Mouse (Mus musculus) embryonic facial prominence, embryonic 15.5 days (tissue): ENCODE results near the gene Bpifb6. TPM values are rescaled to one million over a fixed set of nuclear protein-coding genes. Genes with fewer than 3 reads are reported as not detected.

Experiments used
- ATAC-seq: fragments of 200-750 bp; cut with Nextera tagmentation; 2 replicates; pipeline ENCODE4 v1.8.0; 2017; ENCODE audit warnings: low read depth, moderate TSS enrichment; ENCODE audit not compliant: insufficient number of reproducible peaks, low FRiP score, low TSS enrichment
- H3K27ac ChIP-seq: fragments of 300-500 bp; sonication (generic); replicated peaks from 2 replicates; pipeline ENCODE4 v1.5.1; 2015; ENCODE audit warnings: mild to moderate bottlenecking, inconsistent platforms
- H3K27me3 ChIP-seq: fragments of 300-500 bp; sonication (generic); 2 replicates; pipeline ENCODE4 v1.6.1; 2015; ENCODE audit warnings: inconsistent platforms
- H3K36me3 ChIP-seq: fragments of 300-500 bp; sonication (generic); 2 replicates; pipeline ENCODE4 v1.6.1; 2015; ENCODE audit warnings: mild to moderate bottlenecking, inconsistent platforms
- H3K4me1 ChIP-seq: fragments of 300-500 bp; sonication (generic); 2 replicates; pipeline ENCODE4 v1.6.1; 2015; ENCODE audit warnings: inconsistent platforms
- H3K4me2 ChIP-seq: fragments of 300-500 bp; sonication (generic); replicated peaks from 2 replicates; pipeline ENCODE4 v1.6.1; 2015; ENCODE audit warnings: mild to moderate bottlenecking, inconsistent platforms
- H3K4me3 ChIP-seq: fragments of 300-500 bp; sonication (generic); replicated peaks from 2 replicates; pipeline ENCODE4 v1.5.1; 2015; ENCODE audit warnings: mild to moderate bottlenecking, inconsistent platforms
- H3K9ac ChIP-seq: fragments of 300-500 bp; sonication (generic); 2 replicates; pipeline ENCODE4 v1.6.1; 2015; ENCODE audit warnings: inconsistent platforms
- H3K9me3 ChIP-seq: fragments of 300-500 bp; sonication (generic); replicated peaks from 2 replicates; pipeline ENCODE4 v1.6.1; 2016; ENCODE audit warnings: inconsistent platforms
- WGBS: fragments of 180-500 bp; shearing (Covaris S2); methylation state at CpG from one replicate; pipeline ENCODE4 v1.1.7; 2015; 5-methylcytosine and 5-hydroxymethylcytosine counted together
- polyA plus RNA-seq: library from polyadenylated mRNA; unstranded; fragments of >200 nt; fragmentation: Nextera tagmentation; extraction: Ambion mirVana; gene quantifications from 2 replicates; pipeline ENCODE4 v1.2.1, GENCODE M21; 2015

Gene Bpifb6
- not detected in 2 replicates for polyA plus RNA-seq

DNA sequence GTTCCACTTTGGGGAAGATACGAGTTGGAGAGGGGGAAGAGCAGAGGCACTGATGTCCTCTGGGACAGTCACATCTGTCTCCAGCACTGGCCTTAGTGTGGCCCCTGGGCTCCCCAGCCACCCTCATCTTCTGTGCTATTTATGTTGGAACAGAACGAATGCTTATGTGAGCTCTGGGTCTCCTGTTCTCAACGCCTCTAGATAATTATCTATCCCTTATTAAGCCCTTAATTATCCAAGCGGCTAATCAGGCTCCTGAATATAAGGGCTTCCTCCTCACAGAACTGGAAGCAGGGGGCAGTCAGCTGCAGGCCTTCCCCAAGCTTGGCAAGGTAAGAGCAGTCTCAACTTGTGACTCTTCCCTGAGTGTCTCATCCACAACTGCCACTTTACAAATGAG, at the start of gene Bpifb6:
TSS of gene Bpifb6 (plus strand) at position 301 of the 400 bp plus-strand sequence.
- H3K9me3 ChIP-seq, result no peaks in the 10 kb centered on the region
- 53% methylated on average over 4 of the region's 4 CpGs for WGBS

DNA sequence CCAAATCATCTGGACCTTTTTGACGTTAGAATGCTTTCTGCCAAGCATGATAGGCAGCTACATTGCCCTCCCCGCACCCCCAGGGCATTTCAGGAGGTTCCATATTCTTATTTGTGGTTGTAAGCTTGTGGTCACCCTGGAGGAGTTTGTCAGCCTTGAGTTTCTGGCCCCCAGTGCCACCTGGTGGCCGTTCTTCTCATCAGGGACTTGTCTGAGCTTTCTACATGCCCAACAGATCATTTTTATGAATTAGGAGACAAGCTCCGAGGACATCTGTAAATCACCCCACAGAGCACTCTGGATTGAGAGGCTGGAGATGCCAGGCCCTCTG, 49.2 kb upstream of the Bpifb6 start:
- Histone ChIP-seq H3K4me3 (no peak overlapping the region), H3K4me2 (no peak overlapping the region), H3K36me3 (no peaks in the 10 kb centered on the region), H3K9me3 (no peaks in the 10 kb centered on the region), H3K27me3 (no peaks in the 10 kb centered on the region), H3K4me1 (peaks cover 3% of the 10 kb centered on the region; the same call in 1 of the 2 replicates), H3K27ac (no peak overlapping the region), H3K9ac (no peak overlapping the region)
- 52% methylated on average over 4 of the region's 4 CpGs for WGBS
- no peak for ATAC-seq

More for the DNA sequence above, at the start of gene Bpifb6:
- H3K4me3 ChIP-seq, result no peak within 1 kb of the TSS
- no peak within 1 kb of the TSS for H3K4me2 ChIP-seq
- no peaks in the 10 kb centered on the region for H3K36me3 ChIP-seq
- no peak within 1 kb of the TSS for H3K27ac ChIP-seq
- no peaks in the 10 kb centered on the region; the same call in 1 of the 2 replicates for H3K27me3 ChIP-seq
- H3K4me1 ChIP-seq, result no peaks in the 10 kb centered on the region
- ATAC-seq, result no peak
- no peak within 1 kb of the TSS for H3K9ac ChIP-seq

DNA sequence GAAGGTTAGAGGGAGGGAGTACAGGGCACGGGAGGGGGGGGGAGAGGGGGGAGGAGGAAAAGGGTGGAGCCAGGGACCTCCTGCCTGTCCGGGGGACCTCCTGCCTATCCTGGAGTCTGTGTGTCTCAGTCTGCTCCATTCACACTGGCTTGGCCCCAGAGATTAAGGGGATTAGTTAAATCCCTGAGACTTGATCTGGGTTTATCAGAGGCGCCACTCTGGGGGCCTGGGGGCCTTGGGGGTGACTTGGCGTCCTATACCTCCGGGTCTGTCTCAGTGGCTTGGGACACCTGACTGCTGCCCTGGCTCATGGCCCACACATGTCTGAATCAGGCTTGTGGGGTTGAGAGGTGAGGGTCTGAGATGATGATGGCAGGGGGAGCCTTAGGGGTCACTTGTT, 46.6 kb upstream of the Bpifb6 start:
- 10% methylated on average over 5 of the region's 5 CpGs for WGBS
- H3K4me1 ChIP-seq, result peaks cover 3% of the 10 kb centered on the region; the same call in 1 of the 2 replicates
- no peaks in the 10 kb centered on the region for H3K27me3 ChIP-seq
- no peak for ATAC-seq
- H3K9ac ChIP-seq, result no peak overlapping the region
- no peaks in the 10 kb centered on the region for H3K9me3 ChIP-seq
- no peak overlapping the region for H3K27ac ChIP-seq
- H3K4me3 ChIP-seq, result no peak overlapping the region
- H3K36me3 ChIP-seq, result no peaks in the 10 kb centered on the region
- no peak overlapping the region for H3K4me2 ChIP-seq

DNA sequence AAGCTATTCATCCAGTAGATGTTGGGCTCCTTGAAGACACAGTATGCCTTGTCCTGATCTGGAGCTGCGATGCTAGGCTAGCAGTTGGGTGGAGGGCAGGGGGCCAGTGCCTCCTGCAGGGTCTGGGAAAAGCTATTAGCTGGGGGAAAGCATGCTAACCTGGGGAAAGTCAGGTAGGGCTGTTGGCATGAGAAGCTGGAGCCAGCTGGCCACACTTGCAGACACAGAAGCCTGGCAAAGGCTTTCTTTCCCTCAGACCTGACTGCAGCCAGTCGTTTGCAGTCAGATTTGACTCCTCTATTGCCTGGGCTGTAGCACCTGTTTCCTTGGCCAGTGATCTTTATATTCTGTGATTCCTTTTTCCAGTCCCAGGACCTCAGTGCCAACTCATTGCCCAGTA, 40.6 kb upstream of the Bpifb6 start:
- Histone ChIP-seq H3K27ac (no peak overlapping the region), H3K4me1 (0 out of 2 replicates have a peak, but pooled peaks cover 3% of the 10 kb centered on the region), H3K9me3 (no peaks in the 10 kb centered on the region), H3K4me2 (no peak overlapping the region), H3K27me3 (no peaks in the 10 kb centered on the region), H3K9ac (no peak overlapping the region), H3K36me3 (no peaks in the 10 kb centered on the region), H3K4me3 (no peak overlapping the region)
- 54% methylated on average over 2 of the region's 2 CpGs for WGBS
- ATAC-seq, result no peak

DNA sequence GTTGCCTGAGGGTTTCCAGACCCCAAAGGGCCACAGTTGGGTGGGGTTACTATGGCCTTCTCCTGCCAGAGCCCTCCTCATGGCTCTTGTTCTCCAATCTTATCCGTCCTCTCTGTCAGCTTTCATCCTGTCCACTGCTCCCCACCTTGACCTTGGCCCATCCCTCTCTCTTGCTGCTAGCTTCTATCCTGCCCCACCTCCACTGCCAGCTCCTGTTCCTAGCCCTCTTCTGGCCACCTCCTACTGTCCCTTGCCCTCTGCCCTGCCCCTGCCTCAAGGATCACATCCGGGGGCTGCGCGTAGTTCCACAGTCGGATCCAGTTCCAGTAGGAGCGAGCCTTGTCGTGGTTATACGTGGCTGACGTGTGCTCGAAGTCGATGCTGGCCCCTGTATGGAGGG, 39.9 kb upstream of the Bpifb6 start:
- no peak for ATAC-seq
- no peak overlapping the region for H3K4me3 ChIP-seq
- H3K4me2 ChIP-seq, result no peak overlapping the region
- no peak overlapping the region for H3K27ac ChIP-seq
- WGBS, result 80% methylated on average over 11 of the region's 11 CpGs
- no peaks in the 10 kb centered on the region for H3K9me3 ChIP-seq
- H3K4me1 ChIP-seq, result 0 out of 2 replicates have a peak, but pooled peaks cover 3% of the 10 kb centered on the region
- no peaks in the 10 kb centered on the region for H3K36me3 ChIP-seq
- H3K9ac ChIP-seq, result no peak overlapping the region
- H3K27me3 ChIP-seq, result no peaks in the 10 kb centered on the region

DNA sequence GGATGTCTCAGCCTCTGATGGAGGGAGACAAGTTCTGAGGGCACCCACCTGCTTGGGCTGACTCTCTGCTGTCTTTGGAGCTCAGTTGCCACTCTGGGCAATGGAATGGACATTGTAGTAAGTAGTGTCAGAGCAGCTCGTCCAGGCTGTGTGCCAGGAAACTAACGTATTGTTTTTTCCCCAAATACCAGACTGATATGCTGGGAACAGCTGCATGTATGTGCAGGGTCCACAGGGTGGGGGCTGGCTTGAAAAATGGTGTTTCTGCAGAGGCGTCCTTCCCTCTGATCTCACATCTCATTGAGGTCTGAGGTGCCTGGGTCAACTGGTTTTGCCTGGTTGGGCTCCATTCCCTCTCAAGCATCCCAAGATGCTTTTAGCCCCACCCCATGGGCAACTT, 39.5 kb upstream of the Bpifb6 start:
- peak; percentile 37; the same call in 1 of the 2 replicates for ATAC-seq
- no peaks in the 10 kb centered on the region for H3K36me3 ChIP-seq

DNA sequence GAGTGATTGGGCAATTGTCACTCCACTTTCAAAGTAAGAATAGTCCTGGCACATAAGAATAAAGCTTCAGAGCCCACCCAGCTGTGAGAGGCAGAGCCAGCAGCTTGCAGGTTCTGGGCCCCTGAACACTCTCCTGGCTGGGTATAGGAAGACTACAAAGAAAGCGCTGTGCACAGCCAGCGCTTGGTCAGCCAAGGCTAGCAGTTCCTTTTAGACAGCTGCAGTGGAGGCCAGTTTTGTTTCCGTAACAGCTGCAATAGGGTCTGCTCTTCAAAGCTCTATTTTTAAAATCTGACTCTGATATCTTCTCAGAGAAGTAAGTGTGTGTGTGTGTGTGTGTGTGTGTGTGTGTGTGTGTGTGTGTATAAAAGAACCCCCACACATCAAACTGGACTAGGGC, 38.2 kb upstream of the Bpifb6 start:
- Histone ChIP-seq H3K27ac (no peak overlapping the region), H3K9ac (no peak overlapping the region), H3K4me2 (no peak overlapping the region), H3K36me3 (no peaks in the 10 kb centered on the region), H3K4me3 (no peak overlapping the region), H3K9me3 (no peaks in the 10 kb centered on the region), H3K27me3 (no peaks in the 10 kb centered on the region), H3K4me1 (0 out of 2 replicates have a peak, but pooled peaks cover 3% of the 10 kb centered on the region)
- WGBS, result 68% methylated on average over 3 of the region's 3 CpGs
- ATAC-seq, result no peak; the same call in 1 of the 2 replicates

More for the DNA sequence above, 39.5 kb upstream of the Bpifb6 start:
- H3K9me3 ChIP-seq, result no peaks in the 10 kb centered on the region
- no peaks in the 10 kb centered on the region for H3K27me3 ChIP-seq
- no peak overlapping the region for H3K27ac ChIP-seq
- H3K4me3 ChIP-seq, result no peak overlapping the region
- WGBS, result 63% methylated on average over 3 of the region's 3 CpGs
- H3K9ac ChIP-seq, result no peak overlapping the region
- H3K4me2 ChIP-seq, result no peak overlapping the region
- H3K4me1 ChIP-seq, result 0 out of 2 replicates have a peak, but pooled peaks cover 3% of the 10 kb centered on the region

DNA sequence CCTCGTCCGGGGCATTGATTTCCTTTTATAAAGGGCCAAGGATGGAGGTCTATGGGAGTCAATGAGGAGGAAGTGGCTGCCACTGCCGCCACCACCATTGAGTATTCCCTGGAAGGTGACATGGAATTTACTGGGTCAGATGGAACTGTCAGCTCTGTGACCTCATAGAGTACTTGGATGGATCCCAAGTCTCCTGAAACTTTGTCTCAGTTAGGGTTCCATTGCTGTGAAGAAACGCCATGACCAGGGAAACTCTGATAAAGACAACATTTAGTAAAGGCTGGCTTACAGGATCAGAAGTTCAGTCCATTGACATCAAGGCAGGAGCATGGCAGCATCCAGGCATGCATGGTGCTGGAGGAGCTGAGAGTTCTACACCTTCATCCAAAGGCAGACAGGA, 29.2 kb upstream of the Bpifb6 start, which contains the start of gene Sun5:
TSS of gene Sun5 (minus strand) at position 101 of the 400 bp plus-strand sequence.
- H3K9me3 ChIP-seq, result no peaks in the 10 kb centered on the region

DNA sequence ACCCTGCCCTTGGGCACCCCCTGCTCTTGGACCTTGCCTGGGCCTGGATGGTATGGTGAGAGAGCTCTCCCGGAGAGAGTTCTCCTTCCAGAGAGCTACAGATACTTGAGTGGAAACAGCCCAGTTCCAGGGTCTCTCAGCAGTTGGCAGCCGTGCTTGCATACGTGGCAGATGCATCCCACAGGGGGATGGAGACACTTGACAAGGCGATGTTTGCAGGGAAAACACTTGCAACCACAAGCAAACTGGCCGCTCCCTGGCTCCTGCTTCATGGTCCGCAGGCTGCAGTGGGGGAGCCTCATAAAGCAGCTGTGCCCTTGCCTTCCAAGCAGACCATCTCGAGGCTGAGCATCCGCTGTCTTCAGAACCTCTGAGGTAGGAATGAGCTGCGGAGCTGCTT, 25.4 kb upstream of the Bpifb6 start, which contains the start of gene Bpifb2:
TSS of gene Bpifb2 (plus strand) at position 301 of the 400 bp plus-strand sequence.
- Histone ChIP-seq H3K4me3 (no peak within 1 kb of the TSS), H3K36me3 (no peaks in the 10 kb centered on the region), H3K27ac (no peak within 1 kb of the TSS), H3K9me3 (no peaks in the 10 kb centered on the region), H3K4me1 (no peaks in the 10 kb centered on the region), H3K27me3 (no peaks in the 10 kb centered on the region), H3K9ac (no peak within 1 kb of the TSS), H3K4me2 (no peak within 1 kb of the TSS)
- WGBS, result 64% methylated on average over 9 of the region's 9 CpGs
- ATAC-seq, result no peak

More for the DNA sequence above, 29.2 kb upstream of the Bpifb6 start, which contains the start of gene Sun5:
- Histone ChIP-seq H3K9ac (no peak within 1 kb of the TSS), H3K4me1 (no peaks in the 10 kb centered on the region), H3K27ac (no peak within 1 kb of the TSS), H3K27me3 (no peaks in the 10 kb centered on the region), H3K36me3 (no peaks in the 10 kb centered on the region), H3K4me2 (no peak within 1 kb of the TSS), H3K4me3 (no peak within 1 kb of the TSS)
- 84% methylated on average over 4 of the region's 4 CpGs for WGBS
- ATAC-seq, result no peak

DNA sequence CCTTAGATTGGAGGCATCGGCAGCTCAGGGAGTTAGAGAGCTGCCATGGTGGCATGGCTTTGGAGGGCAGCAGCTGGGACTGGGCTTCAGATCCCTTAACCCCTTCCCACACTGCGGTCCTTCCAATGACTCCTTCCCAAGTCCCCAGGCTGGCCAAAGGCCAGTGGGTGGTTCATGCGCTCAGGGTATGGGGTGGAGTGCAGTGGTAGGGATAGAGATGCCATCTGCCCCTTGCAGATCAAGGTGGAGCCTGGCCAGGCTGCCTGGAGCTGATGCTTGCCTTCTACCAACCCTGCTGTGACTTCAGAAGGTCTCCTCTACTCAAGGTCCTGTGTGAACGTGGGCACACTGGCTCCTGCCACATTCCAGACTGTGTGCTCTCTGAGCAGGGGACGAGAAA, 1.1 kb upstream of the Bpifb6 start:
- no peaks in the 10 kb centered on the region for H3K9me3 ChIP-seq
- H3K4me3 ChIP-seq, result no peak overlapping the region
- no peaks in the 10 kb centered on the region; the same call in 1 of the 2 replicates for H3K27me3 ChIP-seq
- H3K4me1 ChIP-seq, result no peaks in the 10 kb centered on the region
- no peak overlapping the region for H3K9ac ChIP-seq
- no peak overlapping the region for H3K27ac ChIP-seq
- WGBS, result 85% methylated on average over 5 of the region's 5 CpGs
- no peak for ATAC-seq
- H3K36me3 ChIP-seq, result no peaks in the 10 kb centered on the region
- no peak overlapping the region for H3K4me2 ChIP-seq

DNA sequence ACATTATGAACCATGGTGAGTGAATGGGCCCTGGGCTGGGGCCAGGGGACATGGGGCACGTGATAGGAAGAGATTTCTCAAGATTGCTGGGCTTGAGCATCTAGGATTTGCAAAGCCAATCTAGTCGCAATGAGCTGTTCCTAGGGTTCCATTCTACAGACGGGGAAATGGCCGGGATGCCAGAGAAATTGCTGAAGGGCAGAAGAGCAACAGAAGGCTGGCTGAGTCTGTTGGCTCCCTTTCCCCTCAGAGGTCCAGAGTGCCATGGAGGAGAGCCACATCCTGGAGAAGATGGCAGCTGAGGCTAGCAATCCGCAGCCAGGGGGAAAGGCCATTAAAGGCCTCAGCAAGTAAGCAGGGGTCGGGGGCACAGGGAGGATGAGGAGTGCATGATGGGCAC, 2.5 kb downstream of the Bpifb6 start:
- 75% methylated on average over 6 of the region's 6 CpGs for WGBS
- no peak for ATAC-seq
- Histone ChIP-seq H3K9me3 (no peaks in the 10 kb centered on the region), H3K27ac (no peak overlapping the region), H3K36me3 (no peaks in the 10 kb centered on the region), H3K4me1 (no peaks in the 10 kb centered on the region), H3K9ac (no peak overlapping the region), H3K4me3 (no peak overlapping the region), H3K4me2 (no peak overlapping the region), H3K27me3 (no peaks in the 10 kb centered on the region)

DNA sequence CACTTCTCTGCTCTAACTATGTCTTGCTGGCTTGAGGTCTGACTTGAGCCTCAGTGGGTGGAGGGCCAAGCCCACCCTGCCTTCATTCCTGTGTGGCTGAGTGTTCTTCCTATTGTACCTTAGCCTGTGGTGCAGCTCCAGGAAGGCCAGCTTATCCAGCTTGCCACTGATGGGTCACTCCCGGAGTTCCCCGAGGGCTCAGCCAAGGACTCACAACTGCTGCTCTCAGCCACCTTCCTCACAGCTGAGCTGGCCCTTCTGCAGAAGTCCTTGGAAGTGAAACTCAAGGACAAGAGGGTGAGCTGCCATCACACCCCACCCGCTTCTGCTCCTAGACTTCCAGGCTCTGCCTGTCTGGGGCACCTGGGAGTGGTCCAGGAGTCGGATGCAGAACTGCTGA, 6.4 kb downstream of the Bpifb6 start:
- no peaks in the 10 kb centered on the region for H3K4me1 ChIP-seq
- no peaks in the 10 kb centered on the region for H3K27me3 ChIP-seq
- H3K9me3 ChIP-seq, result no peaks in the 10 kb centered on the region
- WGBS, result 88% methylated on average over 4 of the region's 4 CpGs
- H3K4me2 ChIP-seq, result no peak overlapping the region
- ATAC-seq, result no peak
- no peak overlapping the region for H3K9ac ChIP-seq
- no peak overlapping the region for H3K27ac ChIP-seq
- no peak overlapping the region for H3K4me3 ChIP-seq
- no peaks in the 10 kb centered on the region for H3K36me3 ChIP-seq
